Mouse (Mus musculus) layer of hippocampus, postnatal 10 days (tissue): ENCODE data around the gene Ube2l3. TPM values are rescaled to one million over a fixed set of nuclear protein-coding genes. Genes with fewer than 3 reads are reported as not detected.
"Not testable (repeated sequence)": the region's sequence is repeated elsewhere in the genome, so short reads cannot be mapped to it uniquely, and the experiment has no call there.

Experiments
- DNase-seq, 2 experiments: peaks; one replicate each; pipeline ENCODE4 v3.0.0; 2021; ENCODE audit warnings: low spot score in 2 of 2
- long read RNA-seq: library from polyadenylated mRNA; stranded (forward); transcript quantifications from one replicate; pipeline ENCODE4 v2.0.0, GENCODE M21; 2023
- total RNA-seq, 2 experiments: library from RNA; stranded (reverse); gene quantifications; 2 replicates each; pipeline ENCODE4 v1.2.3; 2021

Ube2l3 gene
- 100 to 1,000 TPM; 173 to 178 TPM for total RNA-seq
- long read RNA-seq, transcript Ube2l3-201 (4 exons, 2,609 nt): major isoform, 79 of 126 reads
- long read RNA-seq, transcript Ube2l3-203 (3 exons, 650 nt): minor isoform, 5 of 126 reads
- long read RNA-seq, partial matches to known transcripts: 29 of 126 reads
- long read RNA-seq, other reads (novel, unspliced or antisense): 11 of 126 reads

- DNase-seq: no peak
Observed at GRCm38 (mm10) chr16:17202549-17202948, at the start of gene Ube2l3. Gene Ube2l3 (minus strand): TSS chr16:17202649.

- DNase-seq: peak; percentile 59 to 61
Observed at GRCm38 (mm10) chr16:17251539-17251938, 49.1 kb upstream of the Ube2l3 start.

- no peak for DNase-seq
Observed at GRCm38 (mm10) chr16:17249135-17249534, 46.7 kb upstream of the Ube2l3 start.

- no peak for DNase-seq
Observed at GRCm38 (mm10) chr16:17247727-17248126, 45.3 kb upstream of the Ube2l3 start.

- DNase-seq: no peak
Observed at GRCm38 (mm10) chr16:17244996-17245395, 42.5 kb upstream of the Ube2l3 start.

GRCm38 (mm10) chr16:17243731-17244130 lies 41.3 kb upstream of the Ube2l3 start:
- DNase-seq: no peak

- no peak for DNase-seq
Observed at GRCm38 (mm10) chr16:17239409-17239808, 37.0 kb upstream of the Ube2l3 start.

GRCm38 (mm10) chr16:17237634-17238033 lies 35.2 kb upstream of the Ube2l3 start:
- no peak for DNase-seq

GRCm38 (mm10) chr16:17234916-17235665 lies 32.6 kb upstream of the Ube2l3 start:
- DNase-seq: no peak

- peak; percentile 27 to 44 for DNase-seq
Observed at GRCm38 (mm10) chr16:17234499-17234895, 32.0 kb upstream of the Ube2l3 start.

- peak; percentile 54 for DNase-seq
Observed at GRCm38 (mm10) chr16:17233702-17234498, 31.5 kb upstream of the Ube2l3 start.

- DNase-seq: peak; percentile 89 to 93
Observed at GRCm38 (mm10) chr16:17232794-17233701, 30.6 kb upstream of the Ube2l3 start, which contains the start of gene Hic2. Gene Hic2 (plus strand): TSS chr16:17233572.

- DNase-seq: not testable (repeated sequence)
Observed at GRCm38 (mm10) chr16:17231523-17231922, 29.1 kb upstream of the Ube2l3 start.

- DNase-seq: no peak
Observed at GRCm38 (mm10) chr16:17226496-17226895, 24.0 kb upstream of the Ube2l3 start.

GRCm38 (mm10) chr16:17225584-17225983 lies 23.1 kb upstream of the Ube2l3 start:
- DNase-seq: no peak

- DNase-seq: peak; percentile 98 to 99
Observed at GRCm38 (mm10) chr16:17222197-17222596, 19.7 kb upstream of the Ube2l3 start.

- no peak for DNase-seq
Observed at GRCm38 (mm10) chr16:17220127-17220733, 17.8 kb upstream of the Ube2l3 start.

- no peak for DNase-seq
Observed at GRCm38 (mm10) chr16:17216934-17217633, 14.6 kb upstream of the Ube2l3 start.

- DNase-seq: peak; percentile 90 to 92
Observed at GRCm38 (mm10) chr16:17209981-17210838, 7.8 kb upstream of the Ube2l3 start.
